Mouse (Mus musculus): ENCODE results near the gene Lhfp.
A peak's percentile ranks its signal among the peaks of the same experiment; 100 is the strongest.
"Not testable (repeated sequence)": the region's sequence is repeated elsewhere in the genome, so short reads cannot be mapped to it uniquely, and the experiment has no call there.

The Lhfp gene

DNA sequence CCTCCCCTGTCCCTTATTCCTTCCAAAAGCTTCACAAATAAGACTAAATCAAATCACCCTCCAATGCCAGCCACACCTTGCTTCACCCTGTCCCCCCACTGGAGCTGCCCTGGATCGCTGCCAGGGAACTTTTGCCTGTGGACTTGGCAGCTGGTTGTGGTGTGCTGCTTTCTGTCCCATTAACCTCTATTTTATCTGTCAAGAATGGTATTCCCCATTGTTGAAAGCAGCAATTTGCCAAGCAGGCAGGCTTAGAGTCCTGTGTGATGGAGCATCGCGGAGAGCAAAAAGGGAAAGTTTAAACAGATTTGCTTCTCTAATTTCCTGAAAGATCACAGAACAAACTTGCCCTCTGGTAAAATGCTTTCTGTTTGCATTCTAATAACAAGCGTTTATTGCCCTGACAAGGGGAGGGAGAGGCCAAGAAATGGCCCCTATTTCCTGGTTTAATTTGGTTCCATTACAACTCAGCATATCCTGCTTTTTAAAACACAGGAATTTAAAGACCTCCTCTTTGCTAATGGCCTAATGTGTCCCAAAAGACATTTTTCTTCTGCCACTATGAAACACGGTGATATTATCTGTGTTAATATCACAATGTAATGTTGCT, 212.0 kb downstream of the Lhfp start:
- peak; percentile 13 to 16 for DNase-seq (ENCODE audit: low spot score in 2 of 2)

DNA sequence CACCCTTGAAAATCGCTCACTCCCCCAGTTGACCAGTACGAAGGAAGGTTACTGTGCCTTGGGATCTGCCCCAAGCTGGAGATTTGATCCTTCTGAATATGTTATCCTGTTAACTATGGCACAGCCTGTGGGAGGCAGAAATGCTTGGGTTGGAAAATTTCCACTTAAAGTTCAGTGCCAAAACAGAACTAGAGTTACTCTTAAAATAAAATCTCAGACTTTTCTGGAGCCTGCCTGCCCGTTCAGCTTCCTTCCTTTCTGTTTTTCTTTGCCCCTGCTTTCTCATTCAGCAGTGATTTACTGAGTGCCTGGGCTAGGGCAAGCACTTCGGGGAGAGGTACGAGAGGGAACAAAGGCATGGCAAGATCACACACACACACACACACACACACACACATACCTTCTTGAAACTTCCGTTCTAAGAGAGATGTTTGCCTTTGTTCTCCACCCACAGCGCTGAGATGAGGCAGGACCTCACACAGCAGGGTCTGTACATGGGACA, 217.4 kb downstream of the Lhfp start:
- no peak for DNase-seq (ENCODE audit: low spot score in 2 of 2)

DNA sequence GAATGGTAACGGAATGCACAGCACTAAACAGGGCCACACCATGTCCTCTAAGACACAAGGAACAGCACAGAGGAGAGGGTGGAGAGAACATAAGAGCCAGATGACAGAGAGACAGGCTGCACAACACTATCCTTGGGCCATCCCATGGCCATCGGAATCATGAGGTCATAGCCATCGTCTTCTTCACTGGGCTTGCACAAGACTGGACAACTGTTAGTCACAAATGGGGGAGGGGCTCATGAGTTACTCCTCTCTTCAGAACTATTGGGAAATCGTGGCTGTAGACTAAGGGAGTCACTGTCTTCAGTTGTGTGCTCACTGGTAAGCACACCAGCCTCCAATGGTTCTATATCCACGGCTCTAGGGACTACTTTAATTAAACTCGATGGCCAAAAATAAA, 224.8 kb downstream of the Lhfp start:
- DNase-seq (ENCODE audit: low spot score in 2 of 2), result no peak

DNA sequence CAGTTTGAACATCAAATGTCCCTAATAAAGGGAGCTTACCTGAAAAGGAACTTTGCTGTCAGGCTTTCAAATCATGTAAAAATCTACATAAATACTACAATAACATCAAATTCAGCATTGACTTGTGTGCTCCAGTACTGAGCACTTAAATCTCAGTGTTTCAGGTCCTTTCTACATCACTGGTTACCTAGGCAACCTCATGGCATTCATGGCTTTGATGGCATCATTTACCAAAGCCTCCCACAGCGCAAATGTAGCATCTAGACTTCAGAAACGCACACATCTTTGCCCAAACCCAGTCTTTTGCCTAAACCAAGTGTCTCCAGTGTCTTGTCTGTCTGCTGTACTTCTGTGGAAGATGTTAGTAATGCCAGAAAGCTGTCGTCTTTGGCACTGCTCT, 225.7 kb downstream of the Lhfp start:
- DNase-seq (ENCODE audit: low spot score in 2 of 2), result no peak

DNA sequence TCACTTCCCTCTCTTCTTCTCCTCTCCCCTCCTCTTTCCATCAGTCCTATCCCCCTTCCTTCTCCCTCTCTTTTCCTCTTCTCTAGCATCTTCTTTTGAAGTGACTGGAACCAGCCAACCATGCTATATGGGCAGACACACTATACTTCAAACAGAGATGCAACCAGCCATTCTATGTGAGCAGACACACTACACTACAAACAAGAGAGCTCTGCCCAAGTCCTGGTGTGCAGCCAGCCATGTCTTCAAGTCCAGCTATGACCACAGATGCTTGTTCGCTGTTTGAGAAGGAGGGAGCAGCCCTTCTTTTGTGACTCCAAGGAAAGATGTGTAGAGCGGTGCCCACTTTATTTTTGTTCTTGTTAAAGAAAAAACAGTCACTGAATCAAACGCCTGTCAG, 231.9 kb downstream of the Lhfp start:
- DNase-seq (ENCODE audit: low spot score in 2 of 2), result no peak

DNA sequence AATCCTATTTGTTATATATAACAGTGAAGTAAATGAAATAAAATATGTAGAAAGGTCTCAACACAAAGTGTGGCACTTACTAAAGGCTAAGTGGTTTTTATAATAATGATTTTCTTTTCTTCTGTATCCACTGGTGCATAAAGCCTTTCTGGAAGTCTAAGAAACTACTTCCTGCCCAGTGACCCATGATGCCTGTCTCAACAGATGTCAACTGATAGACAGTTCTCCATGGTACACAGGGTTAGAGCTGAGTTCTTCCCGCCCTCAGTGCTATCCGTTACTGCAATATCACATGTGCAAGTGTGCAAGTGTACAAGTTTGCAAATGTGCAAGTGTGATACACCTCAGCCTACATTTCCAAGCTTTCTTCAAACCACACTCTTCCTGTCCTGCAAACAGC, 236.7 kb downstream of the Lhfp start:
- no peak for DNase-seq (ENCODE audit: low spot score in 2 of 2)

DNA sequence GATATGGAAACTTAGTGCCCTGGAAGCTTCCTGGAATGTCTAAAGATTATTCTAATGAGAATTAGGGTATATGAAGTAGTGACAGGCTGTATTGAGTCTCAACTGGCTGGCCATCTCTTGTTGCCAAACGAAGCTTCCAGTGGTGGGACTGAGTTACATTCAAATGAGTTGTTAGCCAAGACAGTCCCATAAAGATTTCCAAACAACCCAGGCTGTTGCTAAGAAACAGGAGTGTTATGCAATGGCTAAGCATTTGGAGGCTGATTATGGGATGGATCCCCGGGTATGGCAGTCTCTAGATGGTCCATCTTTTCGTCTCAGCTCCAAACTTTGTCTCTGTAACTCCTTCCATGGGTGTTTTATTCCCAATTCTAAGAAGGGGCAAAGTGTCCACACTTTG, 240.7 kb downstream of the Lhfp start:
- not testable (repeated sequence) for DNase-seq (ENCODE audit: low spot score in 2 of 2)

DNA sequence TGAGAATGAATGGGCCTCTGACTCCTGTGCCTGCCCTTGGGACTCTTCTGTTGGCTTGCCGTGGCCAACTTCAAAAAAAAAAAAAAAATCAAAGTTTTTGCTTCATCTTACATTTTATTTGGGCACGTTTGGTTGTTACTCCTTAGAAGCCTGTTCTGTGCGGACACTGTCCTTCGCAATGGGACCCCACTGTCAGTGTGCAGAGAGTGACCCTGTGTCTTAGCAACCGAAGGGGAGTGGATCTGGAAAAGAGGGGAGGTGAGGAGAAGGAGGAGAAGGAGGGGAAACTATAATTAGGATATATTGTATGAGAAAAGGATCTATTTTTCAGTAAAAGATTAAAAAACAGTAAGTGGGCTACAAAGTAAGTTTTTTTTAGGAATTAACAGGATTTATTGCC, 242.7 kb downstream of the Lhfp start:
- DNase-seq (ENCODE audit: low spot score in 2 of 2), result no peak

DNA sequence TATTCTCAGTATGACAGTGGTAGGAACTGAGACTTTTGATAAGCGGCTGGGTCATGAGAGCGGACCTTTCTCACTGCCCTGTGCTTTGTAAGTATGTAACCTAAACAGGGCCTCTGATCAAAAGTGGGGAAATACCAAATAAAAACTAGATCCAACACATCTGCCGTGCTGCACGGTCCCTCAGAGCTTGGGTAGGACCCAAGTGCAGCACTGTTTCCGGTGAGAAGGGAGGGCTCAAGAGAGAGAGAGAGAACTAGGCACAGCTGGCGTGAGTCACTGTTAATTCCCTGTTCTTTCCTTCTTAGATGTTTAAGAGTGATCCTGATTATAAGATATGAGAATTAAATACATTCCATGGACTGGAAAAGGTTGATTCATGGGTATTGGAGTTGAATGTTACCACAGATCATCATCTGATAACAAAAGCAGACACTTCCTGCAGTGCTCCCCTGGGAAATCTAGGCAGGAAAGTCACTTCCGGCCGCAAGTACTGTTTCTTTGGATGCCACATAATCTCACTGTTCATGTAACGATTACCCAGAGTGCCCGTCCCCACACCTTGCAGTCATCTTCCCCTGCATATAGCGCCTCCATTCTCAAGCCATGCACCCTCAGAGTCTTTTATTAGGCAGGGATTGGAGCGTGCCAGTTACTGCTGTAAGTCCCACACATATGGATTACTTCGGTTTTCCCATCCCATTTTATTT, 243.3 kb downstream of the Lhfp start:
- no peak for DNase-seq (ENCODE audit: low spot score in 2 of 2)

DNA sequence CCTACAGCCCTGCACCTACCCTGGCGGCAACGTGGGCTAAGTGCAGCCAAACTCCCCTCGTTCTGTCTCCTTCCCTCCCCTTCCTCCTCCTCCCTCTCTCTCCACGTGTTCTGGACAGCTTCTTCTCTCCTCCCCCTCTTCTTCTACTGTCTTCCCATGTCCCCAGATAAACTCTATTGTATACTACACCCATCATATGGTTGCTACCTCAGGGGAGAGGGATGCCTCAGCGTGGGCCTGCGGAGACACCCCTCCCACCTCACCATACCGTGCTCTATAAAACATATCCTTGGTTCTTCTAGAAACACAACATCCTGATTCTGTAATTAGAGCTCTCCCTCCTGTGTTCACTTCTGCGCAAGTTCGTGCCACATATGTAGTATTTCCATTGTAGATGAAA, 247.3 kb downstream of the Lhfp start:
- no peak for DNase-seq (ENCODE audit: low spot score in 2 of 2)

DNA sequence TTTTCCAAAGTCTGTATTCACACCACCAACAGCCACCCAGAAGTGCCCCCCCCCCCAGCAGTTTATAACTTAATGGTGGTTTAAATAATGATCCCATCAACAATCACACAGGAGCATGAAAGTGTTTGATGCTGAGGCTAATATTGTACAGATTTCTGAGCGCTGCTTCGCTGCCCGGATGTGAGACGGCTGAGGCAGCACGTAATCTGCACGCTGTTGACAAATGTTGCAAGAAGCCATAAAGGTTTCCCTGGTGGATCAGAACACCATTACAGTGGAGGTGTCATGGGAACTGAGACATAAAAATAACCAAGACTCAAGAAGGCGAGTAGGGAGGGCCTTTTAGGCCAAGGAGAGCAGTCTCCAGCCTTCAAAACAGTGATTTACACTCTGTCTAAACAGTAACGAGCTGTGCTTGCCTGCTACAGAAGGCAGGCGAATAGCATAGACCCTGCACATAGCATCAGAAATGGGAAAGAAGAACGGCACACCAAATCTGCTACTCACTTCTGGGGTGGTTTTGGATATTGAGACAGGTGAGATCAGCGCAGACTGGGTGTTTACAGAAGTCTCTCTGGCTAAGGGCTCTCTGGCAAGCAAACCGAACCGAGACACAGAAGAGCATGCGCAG, 248.4 kb downstream of the Lhfp start:
- peak in 1 of 2 experiments; percentile 22 for DNase-seq (ENCODE audit: low spot score in 2 of 2)

DNA sequence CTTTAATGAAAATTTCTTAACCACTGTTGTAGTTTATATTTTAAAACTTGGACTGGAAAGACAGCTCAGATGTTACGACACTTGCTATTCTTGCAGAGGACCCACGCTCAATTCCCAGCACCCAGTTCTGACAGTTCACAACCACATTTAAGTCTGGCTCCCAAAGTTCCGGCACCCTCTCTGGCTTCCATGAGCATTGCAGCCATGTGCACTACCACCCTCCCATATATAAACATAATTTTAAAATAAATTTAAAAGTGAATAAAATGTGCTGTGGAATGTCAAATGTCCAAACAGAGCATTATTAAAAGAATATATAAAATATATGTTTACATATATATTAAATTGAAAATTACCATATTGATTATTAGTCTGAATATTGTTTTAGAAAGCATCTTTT, 249.9 kb downstream of the Lhfp start:
- DNase-seq (ENCODE audit: low spot score in 2 of 2), result no peak

DNA sequence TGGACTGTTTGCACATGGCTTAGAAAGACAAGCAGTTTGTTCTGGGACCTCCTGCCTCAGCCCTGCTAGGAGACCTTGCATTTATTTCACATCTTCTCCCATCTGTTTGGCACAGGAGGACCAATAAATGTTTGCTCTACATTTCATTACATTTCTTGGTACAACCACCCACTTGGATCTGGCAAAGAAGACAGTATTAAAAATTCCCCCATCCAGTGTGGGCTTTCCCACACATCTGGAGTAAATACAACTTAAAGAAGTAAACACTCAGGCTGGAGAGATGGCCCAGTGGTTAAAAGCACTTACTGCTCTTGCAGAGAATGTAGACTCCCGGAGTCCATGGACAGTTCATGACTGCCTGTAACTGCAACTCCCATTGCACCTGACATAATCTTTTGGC, 250.6 kb downstream of the Lhfp start:
- no peak for DNase-seq (ENCODE audit: low spot score in 2 of 2)

DNA sequence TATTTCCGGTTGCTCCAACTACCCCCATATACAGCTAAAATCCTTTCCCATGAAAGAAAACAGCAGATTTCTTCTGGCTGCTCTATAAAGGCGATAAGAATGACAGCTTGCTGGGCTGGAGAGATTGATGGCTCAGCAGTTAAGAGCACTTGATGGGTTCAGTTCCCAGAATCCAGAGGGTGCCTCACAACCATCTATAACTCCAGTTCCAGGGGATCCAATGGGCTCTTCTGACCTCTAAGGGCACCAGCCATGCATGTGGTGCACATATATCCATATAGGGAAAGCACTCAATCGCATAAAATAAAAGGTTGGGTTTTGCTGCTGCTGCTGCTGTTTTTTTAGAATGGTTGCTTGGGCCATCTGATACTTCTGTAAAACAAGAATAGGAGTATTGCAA, 251.1 kb downstream of the Lhfp start:
- DNase-seq (ENCODE audit: low spot score in 2 of 2), result no peak

DNA sequence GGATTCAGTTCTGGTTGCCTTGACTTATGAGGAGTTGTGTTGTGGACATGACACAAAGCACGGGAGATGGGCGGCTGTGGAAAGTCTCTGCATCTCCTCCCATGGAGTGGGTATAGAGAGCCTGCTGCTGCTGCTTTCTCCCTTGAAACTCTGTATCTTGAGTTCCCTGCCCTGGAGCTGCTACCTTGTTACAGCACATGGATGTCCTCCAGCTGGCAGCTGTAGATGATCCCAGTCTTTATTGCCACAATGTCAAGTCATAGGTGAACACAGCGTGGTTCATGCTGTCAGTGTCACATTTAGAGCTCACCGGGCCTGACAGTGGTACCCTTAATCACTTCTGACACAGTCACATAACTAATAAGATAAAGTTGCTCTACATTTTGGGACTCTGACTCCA, 251.7 kb downstream of the Lhfp start:
- DNase-seq (ENCODE audit: low spot score in 2 of 2), result no peak

DNA sequence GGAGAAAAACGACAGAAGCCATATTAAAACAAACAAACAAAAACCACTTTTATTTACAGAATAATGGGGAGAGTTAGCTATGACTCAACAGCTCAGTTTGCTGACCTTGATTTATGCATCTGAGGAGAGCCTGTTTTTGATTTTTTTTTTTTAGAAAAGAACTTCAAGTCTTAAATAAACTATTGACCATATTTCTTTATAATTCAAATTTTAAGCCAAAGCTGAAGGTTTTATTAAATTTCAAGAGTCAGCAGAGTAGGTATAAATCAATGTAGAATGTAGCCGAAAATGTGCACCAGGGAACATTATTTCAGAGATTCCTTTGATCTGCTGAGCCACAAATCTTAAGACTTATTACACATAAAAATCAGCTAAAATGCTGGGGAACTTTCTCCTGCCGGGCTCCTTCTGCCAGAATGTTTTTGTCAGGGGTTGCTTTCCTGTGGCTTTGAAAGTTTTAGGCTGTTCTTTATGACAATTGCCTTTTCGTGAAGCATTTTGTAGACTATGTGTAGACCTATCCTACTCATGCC, 252.6 kb downstream of the Lhfp start:
- no peak for DNase-seq (ENCODE audit: low spot score in 2 of 2)

DNA sequence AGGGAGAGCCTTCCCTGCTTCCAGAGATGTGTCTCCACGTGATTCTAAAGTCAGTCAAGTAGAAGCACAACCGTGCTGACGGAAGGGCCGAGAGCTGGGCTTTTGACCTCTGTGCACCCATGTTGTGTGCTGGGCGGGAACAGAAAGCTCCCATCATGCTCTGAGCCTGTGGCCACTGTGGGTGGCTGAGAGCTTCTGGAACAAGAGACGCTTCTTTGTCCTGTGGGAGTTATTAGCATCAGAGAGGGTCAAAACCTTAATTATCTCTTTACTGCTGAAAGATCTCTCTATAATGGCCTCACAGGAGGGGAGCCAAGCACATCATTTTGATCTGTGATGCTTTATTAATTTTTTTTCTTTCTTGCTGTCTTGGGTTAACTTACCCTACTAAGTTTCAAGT, 253.5 kb downstream of the Lhfp start:
- no peak for DNase-seq (ENCODE audit: low spot score in 2 of 2)

DNA sequence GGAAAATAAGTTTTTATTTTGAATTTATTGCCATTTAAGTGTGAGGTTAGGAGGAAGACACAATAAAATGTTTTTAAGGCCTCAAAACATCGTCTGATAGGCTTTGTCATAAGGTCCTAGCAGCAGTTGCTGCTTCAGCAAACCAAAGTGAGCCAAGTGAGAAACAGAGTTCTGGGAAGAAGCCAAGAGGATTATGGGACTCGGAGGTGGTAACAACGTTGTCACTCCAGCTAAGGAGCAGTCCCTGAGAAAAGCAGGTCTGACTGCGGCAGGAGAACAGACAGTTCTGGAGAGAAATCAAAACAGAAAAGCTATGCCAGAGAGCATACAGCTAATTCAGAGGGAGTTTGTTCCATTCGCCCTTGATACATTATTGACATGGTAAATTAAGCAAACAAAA, 260.5 kb downstream of the Lhfp start:
- DNase-seq (ENCODE audit: low spot score in 2 of 2), result no peak

DNA sequence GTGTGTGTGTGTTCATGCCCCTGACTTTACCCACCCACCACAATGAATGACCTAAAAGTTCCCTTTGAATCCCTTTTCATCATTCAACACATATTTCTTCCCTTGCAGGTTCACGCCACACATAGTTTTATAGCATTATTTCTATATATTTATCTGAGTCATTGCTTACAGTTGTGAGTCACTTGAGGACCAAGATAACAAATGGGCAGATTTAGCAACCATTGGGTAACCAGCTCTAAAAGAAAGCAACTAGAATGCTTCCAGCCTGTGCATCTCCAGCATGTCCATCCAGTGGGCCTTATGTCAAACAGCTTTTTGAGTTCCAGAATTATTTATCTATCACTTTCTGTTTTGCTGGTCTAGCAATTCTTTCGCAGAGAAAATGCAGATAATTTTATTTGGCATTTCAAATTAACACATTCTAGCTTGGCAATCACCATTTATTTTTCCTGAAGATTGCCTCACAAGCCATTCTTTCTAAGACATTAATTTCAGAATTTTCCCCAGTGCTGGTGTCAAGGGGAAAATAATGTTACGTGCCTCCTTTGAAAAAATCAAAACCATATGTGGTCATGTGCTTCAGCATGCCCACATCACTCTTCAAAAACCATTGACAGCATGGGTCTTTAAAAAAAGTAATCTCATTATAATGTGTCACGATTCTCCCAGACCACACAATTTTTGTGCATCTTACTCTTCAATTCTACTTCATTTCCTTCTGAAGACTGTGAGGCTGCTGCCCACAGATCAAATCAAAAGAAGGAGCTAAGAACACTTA, 263.0 kb downstream of the Lhfp start:
- no peak for DNase-seq (ENCODE audit: low spot score in 2 of 2)

DNA sequence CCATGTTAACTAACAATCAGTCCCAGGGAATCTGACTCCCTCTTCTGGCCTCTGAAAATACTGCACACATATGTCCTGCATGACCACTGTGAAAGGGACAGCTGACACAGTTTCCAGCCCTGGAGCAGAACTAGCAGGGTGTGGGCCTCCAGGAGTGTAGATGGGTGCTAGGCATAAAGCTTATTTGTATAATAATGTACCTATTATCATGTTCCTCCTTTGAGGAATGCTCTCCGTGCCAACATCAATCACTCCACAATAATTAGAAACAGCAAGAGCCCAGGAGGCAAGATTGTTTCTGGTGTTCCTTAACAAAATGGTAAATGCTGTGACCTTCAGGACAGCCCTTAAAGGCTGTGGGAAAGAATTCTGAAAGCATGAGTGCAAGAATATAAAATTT, 264.5 kb downstream of the Lhfp start:
- no peak for DNase-seq (ENCODE audit: low spot score in 2 of 2)

DNA sequence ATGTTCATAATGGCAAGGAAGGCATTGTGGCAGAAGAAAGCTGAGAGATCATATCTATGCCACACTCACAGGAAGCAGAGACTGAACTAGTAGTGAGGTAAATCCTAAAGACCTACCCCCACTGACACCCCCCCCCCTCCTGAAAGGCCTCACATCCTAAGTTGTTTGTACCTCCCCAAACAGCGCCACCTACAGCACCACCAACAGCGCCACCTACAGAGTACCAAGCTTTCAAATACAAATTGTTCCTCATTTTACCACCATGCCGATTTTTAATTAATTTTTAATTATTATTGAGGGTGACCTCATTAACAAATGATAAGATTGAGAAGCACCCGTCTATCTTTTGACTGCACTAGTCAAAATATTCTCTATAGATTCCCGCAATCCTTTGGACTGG, 267.3 kb downstream of the Lhfp start:
- DNase-seq (ENCODE audit: low spot score in 2 of 2), result no peak

DNA sequence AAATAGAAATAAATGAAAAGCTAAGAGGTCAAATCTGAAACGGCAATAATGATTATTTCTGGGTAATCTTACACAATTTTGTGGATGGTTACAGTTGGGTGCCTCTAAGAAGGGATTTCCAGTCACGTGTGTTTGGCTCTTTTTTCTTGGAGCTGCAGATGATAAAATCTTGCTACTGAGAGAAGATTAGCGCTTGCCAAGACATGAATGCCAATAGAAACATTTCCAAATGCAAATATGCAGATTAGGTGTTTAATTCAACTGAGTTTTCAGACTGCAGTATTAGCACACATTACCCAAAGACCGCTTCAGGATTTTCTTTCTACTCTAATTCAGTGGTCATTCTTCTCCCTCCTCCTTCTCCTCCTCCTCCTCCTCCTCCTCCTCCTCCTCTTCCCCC, 268.8 kb downstream of the Lhfp start:
- no peak for DNase-seq (ENCODE audit: low spot score in 2 of 2)
